Mouse (Mus musculus): ENCODE data around the gene Ube4b. TPM values are rescaled to one million over a fixed set of nuclear protein-coding genes. Genes with fewer than 3 reads are reported as not detected.
A peak's percentile ranks its signal among the peaks of the same experiment; 100 is the strongest.
"Not testable (repeated sequence)": the region's sequence is repeated elsewhere in the genome, so short reads cannot be mapped to it uniquely, and the experiment has no call there.

The Ube4b gene
- total RNA-seq, 2 experiments from 2014 or later = 24.1 to 65.7 TPM

- no peak for ATAC-seq (replicated peaks; ENCODE audit: low FRiP score, low TSS enrichment, poor library complexity, severe bottlenecking)
Observed at GRCm38 (mm10) chr4:149442436-149442835, 15.9 kb upstream of the Ube4b start.

- no peak for ATAC-seq (replicated peaks; ENCODE audit: low FRiP score, low TSS enrichment, poor library complexity, severe bottlenecking)
Observed at GRCm38 (mm10) chr4:149440576-149440975, 14.0 kb upstream of the Ube4b start.

GRCm38 (mm10) chr4:149431887-149432286 lies 5.3 kb upstream of the Ube4b start:
- ATAC-seq (replicated peaks; ENCODE audit: low FRiP score, low TSS enrichment, poor library complexity, severe bottlenecking) = not testable (repeated sequence)

- ATAC-seq (replicated peaks; ENCODE audit: low FRiP score, low TSS enrichment, poor library complexity, severe bottlenecking) = no peak
Observed at GRCm38 (mm10) chr4:149429592-149429991, 3.0 kb upstream of the Ube4b start.

GRCm38 (mm10) chr4:149425801-149426292 lies 702 bp downstream of the Ube4b start:
- peak; percentile 49 for ATAC-seq (replicated peaks; ENCODE audit: low FRiP score, low TSS enrichment, poor library complexity, severe bottlenecking)

- no peak for ATAC-seq (replicated peaks; ENCODE audit: low FRiP score, low TSS enrichment, poor library complexity, severe bottlenecking)
Observed at GRCm38 (mm10) chr4:149424755-149425154, 1.8 kb downstream of the Ube4b start.

- ATAC-seq (replicated peaks; ENCODE audit: low FRiP score, low TSS enrichment, poor library complexity, severe bottlenecking) = no peak
Observed at GRCm38 (mm10) chr4:149417854-149418365, 8.6 kb downstream of the Ube4b start.

- ATAC-seq (replicated peaks; ENCODE audit: low FRiP score, low TSS enrichment, poor library complexity, severe bottlenecking) = no peak
Observed at GRCm38 (mm10) chr4:149416986-149417385, 9.6 kb downstream of the Ube4b start.

- ATAC-seq (replicated peaks; ENCODE audit: low FRiP score, low TSS enrichment, poor library complexity, severe bottlenecking) = no peak
Observed at GRCm38 (mm10) chr4:149416417-149416816, 10.1 kb downstream of the Ube4b start.

- peak; percentile 45 for ATAC-seq (replicated peaks; ENCODE audit: low FRiP score, low TSS enrichment, poor library complexity, severe bottlenecking)
Observed at GRCm38 (mm10) chr4:149415651-149416169, 10.8 kb downstream of the Ube4b start.

GRCm38 (mm10) chr4:149414259-149414658 lies 12.3 kb downstream of the Ube4b start:
- no peak for ATAC-seq (replicated peaks; ENCODE audit: low FRiP score, low TSS enrichment, poor library complexity, severe bottlenecking)

- no peak for ATAC-seq (replicated peaks; ENCODE audit: low FRiP score, low TSS enrichment, poor library complexity, severe bottlenecking)
Observed at GRCm38 (mm10) chr4:149409759-149410158, 16.8 kb downstream of the Ube4b start.

GRCm38 (mm10) chr4:149408331-149408730 lies 18.2 kb downstream of the Ube4b start:
- peak; percentile 96 for ATAC-seq (replicated peaks; ENCODE audit: low FRiP score, low TSS enrichment, poor library complexity, severe bottlenecking)

- ATAC-seq (replicated peaks; ENCODE audit: low FRiP score, low TSS enrichment, poor library complexity, severe bottlenecking) = no peak
Observed at GRCm38 (mm10) chr4:149407461-149407860, 19.1 kb downstream of the Ube4b start.

- no peak for ATAC-seq (replicated peaks; ENCODE audit: low FRiP score, low TSS enrichment, poor library complexity, severe bottlenecking)
Observed at GRCm38 (mm10) chr4:149405713-149406443, 20.7 kb downstream of the Ube4b start.

- no peak for ATAC-seq (replicated peaks; ENCODE audit: low FRiP score, low TSS enrichment, poor library complexity, severe bottlenecking)
Observed at GRCm38 (mm10) chr4:149404640-149405465, 21.7 kb downstream of the Ube4b start.

GRCm38 (mm10) chr4:149403037-149403436 lies 23.5 kb downstream of the Ube4b start:
- ATAC-seq (replicated peaks; ENCODE audit: low FRiP score, low TSS enrichment, poor library complexity, severe bottlenecking) = no peak

GRCm38 (mm10) chr4:149401591-149401982 lies 25.0 kb downstream of the Ube4b start:
- ATAC-seq (replicated peaks; ENCODE audit: low FRiP score, low TSS enrichment, poor library complexity, severe bottlenecking) = no peak

- ATAC-seq (replicated peaks; ENCODE audit: low FRiP score, low TSS enrichment, poor library complexity, severe bottlenecking) = no peak
Observed at GRCm38 (mm10) chr4:149400878-149401590, 25.5 kb downstream of the Ube4b start.
